Comparison of ENCODE assay signal across 8 mouse cellular contexts in the genomic region with DNA sequence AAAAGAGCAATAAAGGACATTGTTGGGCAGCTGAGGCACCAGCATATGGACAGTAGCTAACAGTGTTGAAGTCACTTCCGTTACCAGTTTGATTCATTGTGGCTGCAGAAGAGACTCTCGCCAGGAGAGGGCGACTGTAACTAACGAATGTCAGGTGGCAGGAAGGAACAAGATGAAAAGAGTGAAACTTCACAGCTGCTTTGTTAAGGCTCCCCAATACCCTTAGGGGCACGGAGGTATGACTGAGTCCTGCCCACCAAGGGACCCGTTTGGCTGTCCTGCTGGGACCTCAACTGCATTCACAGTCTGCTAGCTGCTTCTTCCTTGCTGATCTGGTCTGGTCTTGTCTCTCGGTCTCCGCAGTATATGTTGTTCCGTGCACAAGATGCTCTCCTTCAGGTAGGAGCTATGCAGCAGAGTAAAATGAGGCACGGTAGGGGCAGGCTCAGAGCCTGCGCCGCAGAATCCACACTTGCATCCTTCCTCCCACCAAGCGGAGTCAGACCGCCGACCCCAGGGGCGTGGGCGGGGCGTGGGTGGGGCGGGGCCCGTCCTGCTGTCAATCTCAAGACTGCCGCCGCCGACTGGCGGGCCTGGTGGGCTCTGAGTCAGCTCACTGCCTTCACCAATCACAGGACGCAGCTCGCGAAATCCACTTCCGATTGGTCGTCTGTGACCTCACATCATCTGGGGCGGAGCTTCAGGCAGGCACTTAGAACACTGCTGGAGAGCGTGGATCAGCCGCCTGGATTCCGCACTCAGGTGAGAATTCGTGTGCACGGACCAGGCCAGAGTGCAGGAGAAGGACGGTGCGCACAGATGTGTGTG. TPM values are rescaled to one million over a fixed set of nuclear protein-coding genes. Genes with fewer than 3 reads are reported as not detected.
DNase-seq lines count a peak whose midpoint lies in the region; ATAC-seq and TF ChIP-seq lines count a peak whose summit lies in the region.

No protein-coding gene starts in this region.

- peak; percentile 34; the same call in 1 of the 2 replicates for TF ChIP-seq EP300 in CH12.LX (IDR thresholded peaks at IDR 0.05; ENCODE audit: low read length)
- TF ChIP-seq EP300 in liver, postnatal 0 days (IDR thresholded peaks at IDR 0.05; ENCODE audit: low read depth): no peak

- peak; percentile 98 for ATAC-seq in forebrain, embryonic 12.5 days (ENCODE audit: low FRiP score)
- ATAC-seq in liver, postnatal 0 days: peak; percentile 93
- peak; percentile 98 for ATAC-seq in neural tube, embryonic 14.5 days (ENCODE audit: low read depth)

- dilution Hi-C loops in CH12.LX (cut with MboI; ENCODE audit: extremely low pct_ligation_motif_present, extremely low pct_unique_long_range_greater_than_20kb, low sequenced_read_pairs): no loop called here

- peak overlapping the region; percentile 69 to 99 (median 93) for H3K4me3 ChIP-seq in CH12.LX (replicated peaks in 1 of 3; ENCODE audit: low read depth in 2 of 3, low read length in 2 of 3, poor library complexity in 1 of 3)
- peak overlapping the region; percentile 60 for H3K4me3 ChIP-seq in forebrain, embryonic 12.5 days (replicated peaks)
- peak overlapping the region; percentile 67 for H3K4me3 ChIP-seq in liver, postnatal 0 days (ENCODE audit: low read depth, low read length)
- H3K4me3 ChIP-seq in neural tube, embryonic 14.5 days (ENCODE audit: low read depth, low read length): peak overlapping the region; percentile 56

- peak; percentile 98 for DNase-seq in CH12.LX (ENCODE audit: extremely low read depth)
- peak; percentile 98 for DNase-seq in c-Kit-positive CD71-positive TER-119-negative erythroid progenitor cells, embryonic 14.5 days (ENCODE audit: low read depth)
- peak; percentile 96 for DNase-seq in heart, postnatal 10 days
- peak; percentile 98 for DNase-seq in large intestine, adult 2 months (ENCODE audit: low read depth, low spot score)
- peak; percentile 94 for DNase-seq in liver, postnatal 0 days
- peak; percentile 93 for DNase-seq in testis, postnatal 10 days (ENCODE audit: low spot score)

- peak; percentile 80 to 96 for TF ChIP-seq CTCF in CH12.LX (conservative IDR thresholded peaks at IDR 0.05 in 1 of 2, IDR thresholded peaks at IDR 0.05 in 1 of 2; ENCODE audit: low read depth in 2 of 2, low read length in 2 of 2)
- peak; percentile 96 for TF ChIP-seq CTCF in liver, postnatal 0 days (IDR thresholded peaks at IDR 0.05; ENCODE audit: low read depth)

- TF ChIP-seq RAD21 in CH12.LX (IDR thresholded peaks at IDR 0.05; ENCODE audit: low read depth, low read length): peak; percentile 90

- H3K4me1 ChIP-seq in CH12.LX (ENCODE audit: control insufficient read depth in 1 of 2, insufficient read depth in 2 of 2): peaks cover 8 to 41% of the 10 kb centered on the region in 2 experiments
- H3K4me1 ChIP-seq in forebrain, embryonic 12.5 days: peaks cover 43% of the 10 kb centered on the region
- H3K4me1 ChIP-seq in liver, postnatal 0 days (ENCODE audit: insufficient read depth): peaks cover 25% of the 10 kb centered on the region
- peaks cover 29% of the 10 kb centered on the region for H3K4me1 ChIP-seq in neural tube, embryonic 14.5 days (ENCODE audit: control insufficient read depth, insufficient read depth, low read length)

- peaks cover 9 to 34% of the 10 kb centered on the region in 2 experiments for H3K36me3 ChIP-seq in CH12.LX (replicated peaks in 1 of 2; ENCODE audit: control insufficient read depth in 1 of 2, insufficient read depth in 1 of 2, low read length in 1 of 2)
- H3K36me3 ChIP-seq in forebrain, embryonic 12.5 days (replicated peaks): no peaks in the 10 kb centered on the region; the same call in 1 of the 2 replicates
- H3K36me3 ChIP-seq in liver, postnatal 0 days (replicated peaks; ENCODE audit: insufficient read depth, low read length): no peaks in the 10 kb centered on the region
- no peaks in the 10 kb centered on the region for H3K36me3 ChIP-seq in neural tube, embryonic 14.5 days (ENCODE audit: control insufficient read depth, insufficient read depth, low read length)

- peak overlapping the region; percentile 93 for H3K4me2 ChIP-seq in CH12.LX (ENCODE audit: insufficient read depth, low read depth, poor library complexity, severe bottlenecking)
- peak overlapping the region; percentile 88 for H3K4me2 ChIP-seq in forebrain, embryonic 12.5 days
- peak overlapping the region; percentile 84 for H3K4me2 ChIP-seq in liver, postnatal 0 days (ENCODE audit: low read depth, low read length)
- peak overlapping the region; percentile 82 for H3K4me2 ChIP-seq in neural tube, embryonic 14.5 days (ENCODE audit: low read depth, low read length)

- 0 out of 2 replicates have a peak, but pooled peaks cover 3% of the 10 kb centered on the region for H3K79me2 ChIP-seq in CH12.LX (replicated peaks; ENCODE audit: control insufficient read depth, extremely low read depth, insufficient read depth, poor library complexity, severe bottlenecking)

- peak; percentile 91 for TF ChIP-seq POLR2A in CH12.LX (IDR thresholded peaks at IDR 0.05; ENCODE audit: low read depth, low read length)

- no peaks in the 10 kb centered on the region for H3K9me3 ChIP-seq in CH12.LX (replicated peaks; ENCODE audit: low read length)
- no peaks in the 10 kb centered on the region for H3K9me3 ChIP-seq in forebrain, embryonic 12.5 days
- no peaks in the 10 kb centered on the region for H3K9me3 ChIP-seq in liver, postnatal 0 days (ENCODE audit: low read length)
- no peaks in the 10 kb centered on the region for H3K9me3 ChIP-seq in neural tube, embryonic 14.5 days (ENCODE audit: control insufficient read depth, low read length)

- in situ Hi-C loops in CH12.LX (cut with MboI; ENCODE audit: low pct_ligation_motif_present, low pct_unique_long_range_greater_than_20kb, low sequenced_read_pairs): loop anchor here (10.0 kb wide), 1 partner anchor 75 kb away; no protein-coding TSS in a partner anchor

- no peaks in the 10 kb centered on the region for H3K27me3 ChIP-seq in CH12.LX (replicated peaks)
- no peaks in the 10 kb centered on the region for H3K27me3 ChIP-seq in forebrain, embryonic 12.5 days
- no peaks in the 10 kb centered on the region for H3K27me3 ChIP-seq in liver, postnatal 0 days (ENCODE audit: insufficient read depth, low read length)
- H3K27me3 ChIP-seq in neural tube, embryonic 14.5 days (ENCODE audit: control insufficient read depth, insufficient read depth, low read length): no peaks in the 10 kb centered on the region

- H3K27ac ChIP-seq in CH12.LX (ENCODE audit: insufficient read depth, low read depth): peak overlapping the region; percentile 92
- H3K27ac ChIP-seq in forebrain, embryonic 12.5 days: peak overlapping the region; percentile 94
- peak overlapping the region; percentile 79 for H3K27ac ChIP-seq in liver, postnatal 0 days (ENCODE audit: low read depth)
- H3K27ac ChIP-seq in neural tube, embryonic 14.5 days (ENCODE audit: low read depth, low read length): peak overlapping the region; percentile 82

- intact Hi-C loops in heart, postnatal 10 days (cut with DNase I): loop anchor here (1.0 to 10.0 kb wide), 2 partner anchors 78 to 245 kb away; no protein-coding TSS in a partner anchor

- H3K9ac ChIP-seq in CH12.LX (ENCODE audit: insufficient read depth, low read depth): peak overlapping the region; percentile 83
- peak overlapping the region; percentile 82 for H3K9ac ChIP-seq in forebrain, embryonic 12.5 days
- H3K9ac ChIP-seq in liver, postnatal 0 days (replicated peaks): peak overlapping the region; percentile 60
- H3K9ac ChIP-seq in neural tube, embryonic 14.5 days (replicated peaks; ENCODE audit: low read depth, low read length): peak overlapping the region; percentile 68

- under 1% methylated on average over 37 of the region's 37 CpGs for WGBS in forebrain, embryonic 12.5 days
- under 1% methylated on average over 37 of the region's 37 CpGs for WGBS in large intestine, adult 2 months
- under 1% methylated on average over 37 of the region's 37 CpGs for WGBS in liver, postnatal 0 days (ENCODE audit: insufficient replicate concordance)
- 1% methylated on average over 37 of the region's 37 CpGs for WGBS in neural tube, embryonic 14.5 days

RNA-seq across cellular contexts. Expression of gene Dhcr7, which starts 6.8 kb away (rescaled TPM):
- 17.3 and 18.1 TPM in 2 replicates for total RNA-seq in CH12.LX (2012; rRNA removed)
- total RNA-seq in CH12.LX (2014; rRNA removed): 17.7 and 22.1 TPM in 2 replicates
- polyA plus RNA-seq in CH12.LX (2012; ENCODE audit: insufficient read length, low read depth): 46.9 and 60.3 TPM in 2 replicates
- 60.9 and 62.5 TPM in 2 replicates for polyA plus RNA-seq in forebrain, embryonic 12.5 days (2016; fragmentation: Nextera tagmentation; extraction: Ambion mirVana)
- 10 to 100 TPM in 1 of 2 experiments, 1 to 10 TPM in 1; 9.9 to 10.9 TPM for total RNA-seq in heart, postnatal 10 days (2021)
- 105 and 202 TPM in 2 replicates for polyA plus RNA-seq in large intestine, adult 2 months (2012; rRNA removed)
- 11.4 and 12.1 TPM in 2 replicates for polyA plus RNA-seq in liver, postnatal 0 days (2015; fragmentation: Nextera tagmentation; extraction: Ambion mirVana)
- 57.4 and 60.4 TPM in 2 replicates for polyA plus RNA-seq in neural tube, embryonic 14.5 days (2014; fragmentation: Nextera tagmentation; extraction: Ambion mirVana)

RNA-seq across cellular contexts. Expression of gene Nadsyn1, which starts 7.1 kb away (rescaled TPM):
- total RNA-seq in CH12.LX (2012; rRNA removed): 8.0 and 11.7 TPM in 2 replicates
- 7.9 and 8.6 TPM in 2 replicates for total RNA-seq in CH12.LX (2014; rRNA removed)
- 5.1 and 5.4 TPM in 2 replicates for polyA plus RNA-seq in CH12.LX (2012; ENCODE audit: insufficient read length, low read depth)
- polyA plus RNA-seq in forebrain, embryonic 12.5 days (2016; fragmentation: Nextera tagmentation; extraction: Ambion mirVana): 8.5 and 10.7 TPM in 2 replicates
- 1 to 10 TPM; 6.3 to 8.0 TPM for total RNA-seq in heart, postnatal 10 days (2021)
- polyA plus RNA-seq in large intestine, adult 2 months (2012; rRNA removed): 44.2 and 65.4 TPM in 2 replicates
- polyA plus RNA-seq in liver, postnatal 0 days (2015; fragmentation: Nextera tagmentation; extraction: Ambion mirVana): 9.2 and 11.1 TPM in 2 replicates
- 5.3 and 6.7 TPM in 2 replicates for polyA plus RNA-seq in neural tube, embryonic 14.5 days (2014; fragmentation: Nextera tagmentation; extraction: Ambion mirVana)

RNA-seq across cellular contexts. Expression of gene Gm498, which starts 36.9 kb away (rescaled TPM):
- total RNA-seq in CH12.LX (2012; rRNA removed) (not detected in 2 replicates), CH12.LX (2014; rRNA removed) (not detected in 2 replicates)
- polyA plus RNA-seq in CH12.LX (2012; ENCODE audit: insufficient read length, low read depth): not detected in 2 replicates
- polyA plus RNA-seq in forebrain, embryonic 12.5 days (2016; fragmentation: Nextera tagmentation; extraction: Ambion mirVana): not detected in 2 replicates
- total RNA-seq in heart, postnatal 10 days (2021): not detected
- not detected in 2 replicates for polyA plus RNA-seq in large intestine, adult 2 months (2012; rRNA removed)
- not detected in 2 replicates for polyA plus RNA-seq in liver, postnatal 0 days (2015; fragmentation: Nextera tagmentation; extraction: Ambion mirVana)
- not detected in 2 replicates for polyA plus RNA-seq in neural tube, embryonic 14.5 days (2014; fragmentation: Nextera tagmentation; extraction: Ambion mirVana)

RNA-seq across cellular contexts. Expression of gene Mrgpre, which starts 45.4 kb away (rescaled TPM):
- total RNA-seq in CH12.LX (2012; rRNA removed): 1.3 and 1.5 TPM in 2 replicates
- 0.26 and 0.68 TPM in 2 replicates for total RNA-seq in CH12.LX (2014; rRNA removed)
- polyA plus RNA-seq in CH12.LX (2012; ENCODE audit: insufficient read length, low read depth): 3.0 and 3.5 TPM in 2 replicates
- polyA plus RNA-seq in forebrain, embryonic 12.5 days (2016; fragmentation: Nextera tagmentation; extraction: Ambion mirVana): 2.7 and 3.2 TPM in 2 replicates
- 1 to 10 TPM; 1.8 to 2.3 TPM for total RNA-seq in heart, postnatal 10 days (2021)
- 1.8 and 2.4 TPM in 2 replicates for polyA plus RNA-seq in large intestine, adult 2 months (2012; rRNA removed)
- 0.08 and 0.15 TPM in 2 replicates for polyA plus RNA-seq in liver, postnatal 0 days (2015; fragmentation: Nextera tagmentation; extraction: Ambion mirVana)
- 7.4 and 8.4 TPM in 2 replicates for polyA plus RNA-seq in neural tube, embryonic 14.5 days (2014; fragmentation: Nextera tagmentation; extraction: Ambion mirVana)

Comparison
In these comparisons a context has a peak if more than half of its experiments do, and no peak if none do; other contexts are left out.
1. Peak in every context shown above with its lines: DNase-seq, ATAC-seq, H3K4me3 ChIP-seq and H3K27ac ChIP-seq.